Mouse (Mus musculus): ENCODE measurements around the gene Nrxn3. TPM values are rescaled to one million over a fixed set of nuclear protein-coding genes. Genes with fewer than 3 reads are reported as not detected.

Gene Nrxn3
- total RNA-seq, 2 experiments from 2014 or later: 0.57 to 0.97 TPM

GRCm38 (mm10) chr12:89954441-89955070 is 1231.9 kb downstream of the Nrxn3 start:
- no peak for DNase-seq

DNA sequence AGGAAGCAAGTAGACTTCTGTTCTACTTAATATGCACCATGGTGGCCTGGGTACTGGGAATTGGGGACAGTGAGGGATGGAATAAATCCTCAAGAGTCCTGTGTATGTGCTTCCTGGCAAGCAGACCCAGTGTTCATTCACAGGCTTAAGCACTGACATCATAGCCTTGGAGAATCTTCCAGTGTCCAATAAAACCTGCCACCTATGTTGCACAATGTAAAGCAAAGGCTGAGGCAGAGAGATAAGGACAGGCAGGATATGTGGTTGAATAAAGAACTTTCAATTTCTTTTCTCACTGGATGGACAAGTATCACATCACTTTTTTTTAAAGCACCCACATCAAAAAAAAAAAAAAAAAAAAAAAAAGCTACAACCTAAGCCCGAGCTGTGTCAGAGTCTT is 1240.4 kb downstream of the Nrxn3 start:
- DNase-seq: no peak

- DNase-seq: no peak
Measured at GRCm38 (mm10) chr12:89976648-89977047, 1254.0 kb downstream of the Nrxn3 start.

- DNase-seq: no peak
Measured at GRCm38 (mm10) chr12:89977479-89977878, 1254.8 kb downstream of the Nrxn3 start.

DNA sequence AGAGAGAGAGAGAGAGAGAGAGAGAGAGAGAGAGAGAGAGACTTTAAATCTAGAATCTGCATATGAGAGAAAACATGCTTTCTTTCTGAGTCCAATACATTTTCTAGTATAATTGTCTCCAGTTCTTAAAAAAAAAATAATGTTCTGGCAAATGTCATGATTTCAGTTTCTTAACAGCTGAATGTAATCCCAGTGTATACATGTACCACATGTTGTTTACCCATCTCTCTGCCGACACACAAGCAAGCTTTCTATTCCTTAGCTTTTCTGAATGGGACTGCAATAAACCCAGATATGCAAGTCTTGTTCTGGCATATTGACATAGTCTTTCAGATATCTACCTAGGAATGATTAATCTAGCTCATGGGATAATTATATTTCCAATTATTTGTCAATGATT is 1256.5 kb downstream of the Nrxn3 start:
- DNase-seq: no peak

- DNase-seq: no peak
Measured at GRCm38 (mm10) chr12:89982445-89982844, 1259.8 kb downstream of the Nrxn3 start.

- no peak for DNase-seq
Measured at GRCm38 (mm10) chr12:89983399-89983798, 1260.7 kb downstream of the Nrxn3 start.

DNA sequence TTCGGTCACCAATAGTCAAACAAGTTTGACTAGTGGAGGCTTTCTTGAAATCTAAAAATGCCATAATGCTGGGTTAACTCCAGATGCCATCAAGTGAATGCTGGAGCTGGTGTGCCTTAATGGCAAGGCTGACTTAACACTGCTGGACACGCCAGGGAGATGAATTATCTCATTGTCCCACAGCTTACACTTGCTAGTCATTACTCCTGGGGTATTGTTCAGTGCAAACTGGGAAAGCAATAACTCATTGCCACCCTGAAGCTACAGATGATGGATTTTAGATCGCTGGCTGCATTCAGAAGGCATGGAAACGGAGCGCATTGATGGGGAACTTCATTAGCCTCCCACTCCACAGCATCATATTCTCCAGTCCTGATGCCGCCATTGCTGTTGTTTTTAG is 1263.5 kb downstream of the Nrxn3 start:
- no peak for DNase-seq

DNA sequence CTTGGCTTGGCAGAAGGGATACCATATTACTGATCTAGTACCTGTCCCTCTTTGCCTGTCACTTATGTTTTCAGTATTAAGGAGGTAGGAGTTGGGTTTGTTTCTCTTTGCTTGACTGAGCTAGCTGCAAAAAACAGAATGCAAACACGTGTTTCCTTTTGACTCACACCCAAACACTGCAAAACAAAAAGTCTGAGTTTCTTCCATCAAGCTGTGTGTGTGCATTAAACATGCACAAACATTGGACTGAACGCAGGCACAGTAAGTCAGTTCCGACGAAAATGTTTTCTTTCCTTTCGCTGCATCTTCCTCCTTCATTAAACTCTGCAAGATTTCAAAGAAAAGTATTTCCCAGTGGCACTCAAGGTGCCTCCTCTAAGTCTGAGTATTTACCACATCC is 1270.6 kb downstream of the Nrxn3 start:
- DNase-seq: no peak

GRCm38 (mm10) chr12:89995392-89995791 is 1272.7 kb downstream of the Nrxn3 start:
- no peak for DNase-seq

DNA sequence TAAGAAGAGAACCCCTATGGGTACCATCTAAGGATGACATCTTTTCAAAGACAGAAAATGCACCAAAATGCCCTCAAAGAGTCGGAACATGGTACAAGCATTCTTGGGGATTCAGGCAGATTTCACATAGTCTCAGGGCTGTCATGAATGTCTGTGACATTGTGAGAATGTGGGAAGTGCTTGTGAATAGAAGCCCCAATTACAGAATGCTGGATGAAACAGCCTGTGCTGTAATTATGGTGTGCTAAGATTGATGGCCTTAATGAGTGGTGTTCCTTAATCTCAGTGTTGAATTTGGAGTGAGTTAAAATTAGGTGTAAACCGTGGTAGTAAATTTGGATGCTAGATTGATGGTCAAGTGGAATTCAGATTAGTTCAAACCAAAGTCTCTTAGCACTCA is 1287.6 kb downstream of the Nrxn3 start:
- no peak for DNase-seq

DNA sequence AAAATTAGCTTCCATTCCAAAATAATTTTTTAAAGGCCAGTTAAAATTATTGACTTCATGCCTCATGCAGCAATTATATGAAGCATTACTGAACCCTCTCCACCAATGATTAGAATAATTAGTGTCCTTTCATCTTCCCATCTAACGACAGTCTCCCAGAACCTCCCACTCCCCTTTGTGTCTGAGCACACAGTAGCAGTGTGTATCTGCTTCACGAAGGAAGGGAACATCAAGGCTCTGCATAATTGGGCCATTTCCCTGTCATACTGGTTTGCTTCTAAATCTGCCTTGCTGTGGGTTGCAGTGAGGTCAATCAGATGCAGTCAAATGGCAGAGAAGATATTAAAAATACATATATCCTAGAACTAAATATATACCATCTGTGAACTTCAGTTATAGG is 1291.3 kb downstream of the Nrxn3 start:
- DNase-seq: no peak

DNA sequence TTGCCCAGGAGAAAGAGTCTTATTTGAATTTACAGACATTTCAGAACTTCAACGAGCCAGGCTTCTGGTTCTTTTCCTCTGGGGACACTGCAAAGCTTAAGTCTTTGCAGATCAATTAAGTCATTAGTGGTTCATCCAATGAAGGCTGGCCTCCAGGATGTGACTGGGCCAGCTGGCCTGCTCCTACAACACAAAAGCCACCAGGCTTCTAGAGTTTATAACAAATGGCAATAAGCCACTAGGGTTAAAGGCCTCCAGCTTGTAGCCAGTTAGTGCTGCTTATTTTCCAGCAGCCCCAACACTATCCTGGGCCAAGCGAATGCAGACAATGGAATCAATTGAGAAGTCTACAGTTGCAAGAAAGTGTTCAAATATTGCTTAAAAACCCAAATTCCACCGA is 1304.3 kb downstream of the Nrxn3 start:
- peak; percentile 26 for DNase-seq

GRCm38 (mm10) chr12:90041038-90041437 is 1318.4 kb downstream of the Nrxn3 start:
- no peak for DNase-seq

GRCm38 (mm10) chr12:90056256-90056655 is 1333.6 kb downstream of the Nrxn3 start:
- DNase-seq: no peak

DNA sequence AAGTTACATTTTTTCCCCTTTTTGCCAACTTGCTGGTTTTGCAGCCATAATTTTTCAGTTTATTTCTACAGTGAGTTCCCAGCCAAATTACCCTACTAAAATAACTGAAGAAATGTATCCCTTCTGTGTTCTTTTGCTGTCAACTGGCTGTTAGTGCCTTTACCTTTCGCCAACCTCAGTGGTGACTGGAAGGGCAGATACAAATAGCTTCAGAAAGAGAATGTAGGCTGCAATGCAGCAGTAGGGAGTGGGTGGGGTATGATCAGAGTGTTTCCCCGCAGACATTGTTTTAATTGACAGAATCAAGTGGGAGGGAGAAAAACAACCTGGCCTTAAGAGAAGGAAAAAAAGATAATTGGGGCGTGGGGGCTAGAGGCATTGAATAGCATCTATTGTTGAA is 1337.1 kb downstream of the Nrxn3 start:
- DNase-seq: no peak

DNA sequence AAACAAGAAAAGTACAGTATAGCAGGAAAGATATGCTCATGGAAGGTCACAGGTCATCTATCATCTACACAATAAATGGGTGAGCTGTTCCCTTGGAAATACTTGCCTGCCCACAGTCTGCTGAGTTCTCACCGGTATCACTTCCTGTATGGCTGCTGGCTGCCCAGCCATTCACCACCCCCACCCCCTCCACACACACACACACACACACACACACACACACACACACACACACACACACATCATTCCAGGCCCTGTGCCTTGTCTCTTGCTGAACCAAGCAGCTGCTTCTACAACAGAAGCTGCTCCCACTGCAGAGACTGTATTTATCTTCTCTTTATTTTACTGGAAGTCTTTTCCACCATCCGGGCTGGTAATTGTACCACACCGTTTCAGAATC is 1338.6 kb downstream of the Nrxn3 start:
- DNase-seq: no peak

DNA sequence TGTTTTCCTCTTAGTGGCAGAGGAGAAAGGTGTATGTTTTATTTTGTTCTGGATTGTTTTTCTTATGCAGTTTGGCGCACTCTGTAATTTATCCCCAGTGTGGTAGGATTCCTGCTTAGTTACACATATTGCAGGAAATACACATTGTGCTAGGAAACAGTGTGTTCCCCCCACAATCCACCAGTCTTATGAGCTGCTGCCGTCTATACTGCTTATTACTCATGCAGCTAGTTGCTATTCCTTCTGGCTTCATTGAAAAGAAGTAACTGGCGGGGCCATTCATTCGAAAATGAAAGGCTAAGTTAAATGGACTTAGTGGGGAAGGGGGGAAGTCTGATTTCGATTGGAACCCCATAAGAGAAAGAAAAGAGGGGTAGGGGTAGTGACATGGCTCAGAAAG is 1339.5 kb downstream of the Nrxn3 start:
- DNase-seq: no peak

GRCm38 (mm10) chr12:90063443-90063842 is 1340.8 kb downstream of the Nrxn3 start:
- no peak for DNase-seq

GRCm38 (mm10) chr12:90085862-90086261 is 1363.2 kb downstream of the Nrxn3 start:
- DNase-seq: no peak

DNA sequence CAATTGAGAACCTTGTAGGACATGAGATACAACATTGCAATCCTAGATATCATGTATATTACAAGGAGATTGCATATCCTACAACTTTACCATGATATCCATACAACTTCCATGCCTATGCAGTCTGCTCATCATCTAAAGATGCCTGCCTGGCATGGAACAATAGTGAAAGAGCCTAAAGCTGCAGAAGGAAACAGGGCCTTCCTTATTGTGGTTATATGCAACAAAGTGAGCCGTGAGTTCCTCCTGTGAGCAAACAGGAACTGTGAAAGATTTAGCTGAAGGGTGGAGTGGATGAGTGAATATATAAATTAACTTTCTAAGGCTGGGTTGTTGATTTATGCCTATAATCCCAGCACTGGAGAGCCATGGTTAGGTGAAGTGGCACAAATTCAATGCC is 1373.1 kb downstream of the Nrxn3 start:
- DNase-seq: no peak

DNA sequence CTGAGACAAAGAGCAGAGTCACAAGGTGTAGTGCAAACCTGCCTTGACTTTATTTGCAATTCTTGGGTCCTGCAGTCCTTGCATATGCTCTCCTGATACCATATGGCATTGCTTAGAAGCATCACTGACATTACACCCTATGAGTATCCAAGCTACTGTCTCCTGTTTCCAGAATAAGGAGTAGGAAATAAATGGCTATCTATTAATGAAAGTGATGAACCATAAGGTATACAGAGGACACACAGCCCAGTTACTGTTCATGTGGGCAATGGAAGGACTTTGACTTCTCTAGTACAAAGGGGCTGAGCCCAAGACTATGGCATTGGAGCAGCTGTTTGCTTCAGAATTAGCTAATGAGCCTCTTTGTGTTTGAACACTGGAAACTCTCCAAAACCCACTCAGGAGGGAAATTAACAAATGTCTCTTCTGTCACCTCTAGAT is 1390.7 kb downstream of the Nrxn3 start:
- no peak for DNase-seq

- DNase-seq: no peak
Measured at GRCm38 (mm10) chr12:90131927-90132869, 1409.5 kb downstream of the Nrxn3 start.

DNA sequence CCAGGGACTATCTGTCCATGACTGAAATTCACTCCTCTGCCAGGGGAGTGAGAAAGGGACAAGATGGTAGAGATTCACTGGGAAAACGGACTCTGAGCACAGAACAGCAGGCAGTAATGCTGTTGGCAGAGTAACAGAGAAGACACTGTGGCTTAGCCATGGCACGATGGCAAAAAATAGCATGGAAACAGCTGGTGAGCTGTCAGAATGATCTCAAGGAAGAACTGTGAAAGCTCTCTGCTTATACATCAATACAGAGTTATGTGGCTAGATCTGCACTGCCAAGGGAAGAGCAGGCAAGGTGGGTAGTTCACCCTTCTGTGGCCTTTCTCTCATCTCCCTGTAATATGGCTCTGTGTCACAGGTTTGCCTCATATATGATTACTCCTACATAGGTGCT is 1419.3 kb downstream of the Nrxn3 start:
- no peak for DNase-seq

Measured in adrenal gland, postnatal 10 days (tissue).